Mouse (Mus musculus) kidney, embryonic 14.5 days (tissue): Measurements from ENCODE around the gene Actb. TPM values are rescaled to one million over a fixed set of nuclear protein-coding genes. Genes with fewer than 3 reads are reported as not detected.
"Not testable (repeated sequence)": the region's sequence is repeated elsewhere in the genome, so short reads cannot be mapped to it uniquely, and the experiment has no call there.

Source experiments
- ATAC-seq: fragments of 200-750 bp; cut with Nextera tagmentation; 2 replicates; pipeline ENCODE4 v1.8.0; 2017; ENCODE audit warnings: moderate number of reproducible peaks, mild to moderate bottlenecking, moderate TSS enrichment, moderate library complexity; ENCODE audit not compliant: low FRiP score, low TSS enrichment
- H3K27ac ChIP-seq: fragments of 300-500 bp; sonication (generic); 2 replicates; pipeline ENCODE4 v1.5.1; 2014; ENCODE audit warnings: low read depth, mild to moderate bottlenecking, low read length, moderate library complexity, mixed read lengths
- H3K27me3 ChIP-seq: fragments of 300-500 bp; sonication (generic); 2 replicates; pipeline ENCODE4 v1.6.1; 2014; ENCODE audit warnings: mild to moderate bottlenecking, low read length; ENCODE audit not compliant: control insufficient read depth, insufficient read depth
- H3K36me3 ChIP-seq: fragments of 300-500 bp; sonication (generic); 2 replicates; pipeline ENCODE4 v1.6.1; 2014; ENCODE audit warnings: low read length, mixed read lengths; ENCODE audit not compliant: control insufficient read depth, insufficient read depth
- H3K4me1 ChIP-seq: fragments of 300-500 bp; sonication (generic); 2 replicates; pipeline ENCODE4 v1.6.1; 2014; ENCODE audit warnings: low read length, mixed read lengths; ENCODE audit not compliant: control insufficient read depth, insufficient read depth
- H3K4me2 ChIP-seq: fragments of 300-500 bp; sonication (generic); replicated peaks from 2 replicates; pipeline ENCODE4 v1.6.1; 2014; ENCODE audit warnings: low read depth, mild to moderate bottlenecking, low read length
- H3K4me3 ChIP-seq: fragments of 300-500 bp; sonication (generic); 2 replicates; pipeline ENCODE4 v1.5.1; 2014; ENCODE audit warnings: mild to moderate bottlenecking, low read length
- H3K9ac ChIP-seq: fragments of 300-500 bp; sonication (generic); 2 replicates; pipeline ENCODE4 v1.6.1; 2014; ENCODE audit warnings: low read depth, mild to moderate bottlenecking, low read length, moderate library complexity
- H3K9me3 ChIP-seq: fragments of 300-500 bp; sonication (generic); 2 replicates; pipeline ENCODE4 v1.6.1; 2016; ENCODE audit warnings: low read length; ENCODE audit not compliant: control insufficient read depth
- WGBS: fragments of 180-500 bp; shearing (Covaris S2); extraction: QIAGEN DNeasy Blood & Tissue Kit; methylation state at CpG from one replicate; pipeline ENCODE4 v1.1.7; 2014; 5-methylcytosine and 5-hydroxymethylcytosine counted together
- polyA plus RNA-seq: library from polyadenylated mRNA; unstranded; fragments of >200 nt; fragmentation: Nextera tagmentation; extraction: Ambion mirVana; gene quantifications from 2 replicates; pipeline ENCODE4 v1.2.1, GENCODE M21; 2014

Gene Actb
- polyA plus RNA-seq, 1 experiment from 2014 or later: 14,375 TPM

GRCm38 (mm10) chr5:142891396-142891795, 15.2 kb downstream of the Actb start:
- 69% methylated on average over 6 of the region's 6 CpGs for WGBS
- peaks cover 6% of the 10 kb centered on the region; the same call in 1 of the 2 replicates for H3K36me3 ChIP-seq
- no peak for ATAC-seq
- H3K9me3 ChIP-seq: no peaks in the 10 kb centered on the region
- peaks cover 9% of the 10 kb centered on the region for H3K4me1 ChIP-seq
- no peak overlapping the region for H3K27ac ChIP-seq
- no peak overlapping the region for H3K9ac ChIP-seq
- H3K4me2 ChIP-seq: no peak overlapping the region
- no peak overlapping the region for H3K4me3 ChIP-seq
- no peaks in the 10 kb centered on the region for H3K27me3 ChIP-seq

GRCm38 (mm10) chr5:142887533-142887932, 19.0 kb downstream of the Actb start:
- H3K9ac ChIP-seq, H3K27ac ChIP-seq, H3K4me2 ChIP-seq, H3K4me3 ChIP-seq, ATAC-seq, H3K9me3 ChIP-seq, H3K27me3 ChIP-seq, H3K4me1 ChIP-seq: not testable (repeated sequence)
- 86% methylated on average over 3 of the region's 3 CpGs for WGBS
- peaks cover 24% of the 10 kb centered on the region for H3K36me3 ChIP-seq

GRCm38 (mm10) chr5:142886761-142887160, 19.8 kb downstream of the Actb start:
- WGBS: 98% methylated on average over 20 of the region's 20 CpGs
- Histone ChIP-seq H3K4me3 (no peak overlapping the region), H3K9me3 (no peaks in the 10 kb centered on the region), H3K4me1 (no peaks in the 10 kb centered on the region), H3K36me3 (peaks cover 27% of the 10 kb centered on the region), H3K27ac (no peak overlapping the region), H3K27me3 (no peaks in the 10 kb centered on the region), H3K9ac (no peak overlapping the region), H3K4me2 (no peak overlapping the region)
- no peak for ATAC-seq

GRCm38 (mm10) chr5:142886181-142886580, 20.4 kb downstream of the Actb start:
- Histone ChIP-seq H3K4me1 (no peaks in the 10 kb centered on the region), H3K9me3 (no peaks in the 10 kb centered on the region), H3K36me3 (peaks cover 29% of the 10 kb centered on the region), H3K27ac (no peak overlapping the region), H3K27me3 (no peaks in the 10 kb centered on the region), H3K4me2 (no peak overlapping the region), H3K4me3 (no peak overlapping the region), H3K9ac (no peak overlapping the region)
- no peak for ATAC-seq
- 97% methylated on average over 19 of the region's 19 CpGs for WGBS

GRCm38 (mm10) chr5:142882471-142882870, 24.1 kb downstream of the Actb start:
- Histone ChIP-seq H3K27me3 (no peaks in the 10 kb centered on the region), H3K4me1 (peaks cover 6% of the 10 kb centered on the region; the same call in 1 of the 2 replicates), H3K36me3 (peaks cover 40% of the 10 kb centered on the region), H3K4me3 (no peak overlapping the region), H3K27ac (no peak overlapping the region), H3K9me3 (no peaks in the 10 kb centered on the region), H3K9ac (no peak overlapping the region), H3K4me2 (no peak overlapping the region)
- ATAC-seq: no peak
- 86% methylated on average over 11 of the region's 11 CpGs for WGBS

GRCm38 (mm10) chr5:142881936-142882335, 24.6 kb downstream of the Actb start:
- H3K4me2 ChIP-seq: no peak overlapping the region; the same call in none of the 2 replicates
- 75% methylated on average over 8 of the region's 8 CpGs for WGBS
- ATAC-seq: no peak
- H3K4me1 ChIP-seq: peaks cover 6% of the 10 kb centered on the region; the same call in 1 of the 2 replicates
- peak overlapping the region; percentile 61; the same call in 1 of the 2 replicates for H3K27ac ChIP-seq
- H3K9me3 ChIP-seq: no peaks in the 10 kb centered on the region
- H3K36me3 ChIP-seq: peaks cover 39% of the 10 kb centered on the region
- H3K9ac ChIP-seq: no peak overlapping the region; the same call in 1 of the 2 replicates
- H3K27me3 ChIP-seq: no peaks in the 10 kb centered on the region
- H3K4me3 ChIP-seq: no peak overlapping the region

- Histone ChIP-seq H3K4me1 (peaks cover 6% of the 10 kb centered on the region; the same call in 1 of the 2 replicates), H3K4me2 (no peak overlapping the region), H3K9me3 (no peaks in the 10 kb centered on the region), H3K4me3 (no peak overlapping the region), H3K27me3 (no peaks in the 10 kb centered on the region), H3K36me3 (peaks cover 38% of the 10 kb centered on the region), H3K9ac (peak overlapping the region; percentile 25; the same call in 1 of the 2 replicates), H3K27ac (peak overlapping the region; percentile 61; the same call in 1 of the 2 replicates)
- WGBS: 37% methylated on average over 13 of the region's 13 CpGs
- no peak for ATAC-seq
These were observed 25.6 kb downstream of the Actb start for GRCm38 (mm10) chr5:142880806-142881516.

GRCm38 (mm10) chr5:142880246-142880645, 26.3 kb downstream of the Actb start:
- Histone ChIP-seq H3K27ac (peak overlapping the region; percentile 52; the same call in 1 of the 2 replicates), H3K36me3 (peaks cover 37% of the 10 kb centered on the region), H3K4me3 (no peak overlapping the region), H3K9ac (0 out of 2 replicates have a peak overlapping the region, but pooled peaks have one; percentile 31), H3K4me1 (peaks cover 6% of the 10 kb centered on the region; the same call in 1 of the 2 replicates), H3K9me3 (no peaks in the 10 kb centered on the region), H3K27me3 (no peaks in the 10 kb centered on the region), H3K4me2 (no peak overlapping the region)
- ATAC-seq: no peak
- 67% methylated on average over 6 of the region's 6 CpGs for WGBS
